Mouse (Mus musculus): ENCODE data around the gene Itgb2. TPM values are rescaled to one million over a fixed set of nuclear protein-coding genes. Genes with fewer than 3 reads are reported as not detected.

Itgb2 gene
- polyA plus RNA-seq, 1 experiment from 2014 or later: 121 TPM

- peak; percentile 5 for DNase-seq (ENCODE audit: low spot score)
Measured at GRCm38 (mm10) chr10:77516379-77516951, 13.6 kb upstream of the Itgb2 start.

DNA sequence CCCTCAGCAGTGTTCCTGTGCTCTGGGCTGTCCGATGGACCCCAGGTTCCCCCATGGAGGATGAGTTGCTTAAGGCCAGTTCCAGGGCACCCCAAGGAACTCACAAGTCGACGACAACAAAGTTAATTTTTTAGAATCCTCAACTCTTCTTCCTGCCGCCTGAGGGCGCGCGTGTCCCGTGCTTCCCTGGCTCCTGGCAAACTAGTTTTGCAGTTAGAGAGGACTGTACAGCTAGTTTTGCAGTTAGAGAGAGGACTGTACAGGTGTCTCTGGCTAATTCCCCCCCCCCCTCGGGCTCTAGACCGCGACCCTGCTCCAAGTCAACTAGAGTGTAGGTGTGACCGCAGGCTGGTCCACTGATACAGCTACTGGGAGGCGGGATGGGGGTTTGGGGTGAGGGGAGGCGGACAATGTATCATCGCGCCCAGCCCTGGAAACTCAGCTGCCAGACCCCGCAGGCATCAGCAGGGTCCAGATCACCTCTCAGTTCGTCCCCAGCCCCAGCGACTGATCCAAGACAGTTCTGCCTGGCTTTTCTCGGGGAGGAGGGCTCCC lies 12.9 kb upstream of the Itgb2 start:
- DNase-seq (ENCODE audit: low spot score): peak; percentile 83

- no peak for DNase-seq (ENCODE audit: low spot score)
Measured at GRCm38 (mm10) chr10:77517801-77518200, 12.3 kb upstream of the Itgb2 start.

- no peak for DNase-seq (ENCODE audit: low spot score)
Measured at GRCm38 (mm10) chr10:77519191-77519590, 10.9 kb upstream of the Itgb2 start.

- peak; percentile 72 for DNase-seq (ENCODE audit: low spot score)
Measured at GRCm38 (mm10) chr10:77520497-77520896, 9.6 kb upstream of the Itgb2 start.

DNA sequence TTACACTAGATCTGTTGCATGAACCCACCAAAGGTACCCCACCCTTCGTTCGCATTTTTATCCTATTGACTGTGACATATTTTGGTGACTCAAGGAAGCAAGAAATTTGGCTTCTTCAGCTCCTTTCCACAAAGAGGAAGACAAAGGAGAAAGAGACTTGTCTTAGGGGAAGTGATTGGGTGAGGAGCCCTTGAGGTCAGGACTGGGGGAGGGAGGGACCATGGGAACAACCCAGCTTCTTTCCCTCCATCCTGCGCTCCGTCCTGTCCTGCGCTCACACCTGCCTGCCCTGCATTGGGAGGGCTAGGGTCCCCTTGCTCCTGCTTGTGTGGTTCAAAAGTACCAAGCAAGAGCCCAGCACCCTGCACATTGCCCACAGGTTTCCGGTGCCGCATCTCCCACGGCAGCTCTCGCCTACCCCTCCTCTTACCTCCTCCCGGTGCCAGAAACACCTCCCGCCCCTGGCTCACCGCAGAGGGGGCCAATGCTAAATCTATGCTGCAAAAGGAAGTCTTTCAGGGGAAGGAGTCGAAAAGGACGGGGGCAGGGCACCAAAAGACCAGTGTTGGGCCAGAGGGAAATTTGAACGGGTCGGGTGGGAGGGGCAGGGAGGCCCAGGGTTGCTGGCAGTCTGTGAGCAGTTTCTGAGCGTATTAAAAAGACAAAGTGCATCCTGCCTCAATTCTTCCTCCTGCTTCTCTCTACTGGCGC lies 7.9 kb upstream of the Itgb2 start:
- DNase-seq (ENCODE audit: low spot score): peak; percentile 82

DNA sequence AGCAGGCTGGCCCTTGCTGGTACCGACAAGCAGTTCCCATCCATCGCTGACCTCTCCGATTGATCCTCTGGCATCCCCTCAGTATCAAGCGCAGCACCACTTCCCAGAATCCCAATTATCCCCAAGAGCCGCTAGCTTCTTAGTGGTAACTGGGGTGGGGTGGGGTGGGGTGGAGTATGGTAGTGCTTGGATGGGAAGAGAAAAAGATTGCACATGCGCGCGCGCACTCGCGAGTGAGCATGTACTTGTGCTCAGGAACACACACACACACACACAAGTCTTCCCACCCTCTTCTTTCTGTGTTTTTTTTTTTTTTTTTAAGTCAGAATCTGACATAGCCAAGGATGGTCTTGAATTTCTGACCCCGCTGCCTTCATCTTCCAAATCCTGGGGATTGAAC lies 7.3 kb upstream of the Itgb2 start:
- DNase-seq (ENCODE audit: low spot score): no peak

DNA sequence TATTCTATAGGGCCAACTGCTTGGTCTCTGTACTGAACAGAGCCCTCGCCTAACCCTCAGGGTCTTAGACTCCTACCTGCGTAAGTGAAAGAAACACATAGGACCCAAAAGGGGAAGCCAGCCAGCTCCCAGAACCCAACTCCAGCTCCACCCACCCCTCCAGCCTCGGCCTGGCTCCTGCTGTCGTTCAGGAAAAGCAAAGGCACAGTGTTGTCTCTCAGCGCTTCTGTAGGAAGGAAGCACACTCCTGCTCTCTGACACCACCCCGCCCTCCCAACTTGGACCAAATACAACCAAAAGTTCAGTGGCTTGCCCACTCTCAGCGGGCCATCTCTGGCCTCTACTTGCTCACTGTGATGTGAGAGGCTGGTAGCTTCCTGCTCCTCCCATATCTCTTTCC lies 6.7 kb upstream of the Itgb2 start:
- no peak for DNase-seq (ENCODE audit: low spot score)

GRCm38 (mm10) chr10:77526488-77526887 lies 3.6 kb upstream of the Itgb2 start:
- no peak for DNase-seq (ENCODE audit: low spot score)

- DNase-seq (ENCODE audit: low spot score): no peak
Measured at GRCm38 (mm10) chr10:77528634-77529033, 1.4 kb upstream of the Itgb2 start.

GRCm38 (mm10) chr10:77531026-77532019 lies 1.3 kb downstream of the Itgb2 start:
- peak; percentile 58 for DNase-seq (ENCODE audit: low spot score)

DNA sequence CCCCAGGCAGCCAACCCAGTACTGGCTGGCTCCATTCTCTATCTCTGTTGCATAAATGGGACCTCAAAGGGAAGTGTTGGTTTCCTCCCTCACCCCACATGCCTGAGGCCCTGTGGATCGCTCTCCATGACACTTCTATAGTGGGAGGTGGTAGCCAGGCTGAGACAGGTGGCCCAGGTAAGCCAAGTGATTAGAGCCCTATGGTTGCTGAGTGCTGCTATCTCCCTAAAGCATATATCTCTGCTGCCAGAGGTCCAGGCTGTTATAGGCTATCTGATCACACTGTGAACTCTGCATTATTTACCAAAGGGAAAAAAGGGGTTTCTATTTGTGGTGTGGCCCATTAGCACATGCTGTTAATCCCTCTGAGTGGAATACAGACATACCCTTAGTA lies 2.0 kb downstream of the Itgb2 start:
- no peak for DNase-seq (ENCODE audit: low spot score)

GRCm38 (mm10) chr10:77536727-77537126 lies 6.7 kb downstream of the Itgb2 start:
- peak; percentile 45 for DNase-seq (ENCODE audit: low spot score)

GRCm38 (mm10) chr10:77537215-77538209 lies 7.5 kb downstream of the Itgb2 start:
- peak; percentile 68 for DNase-seq (ENCODE audit: low spot score)

- DNase-seq (ENCODE audit: low spot score): no peak
Measured at GRCm38 (mm10) chr10:77539320-77539945, 9.4 kb downstream of the Itgb2 start.

DNA sequence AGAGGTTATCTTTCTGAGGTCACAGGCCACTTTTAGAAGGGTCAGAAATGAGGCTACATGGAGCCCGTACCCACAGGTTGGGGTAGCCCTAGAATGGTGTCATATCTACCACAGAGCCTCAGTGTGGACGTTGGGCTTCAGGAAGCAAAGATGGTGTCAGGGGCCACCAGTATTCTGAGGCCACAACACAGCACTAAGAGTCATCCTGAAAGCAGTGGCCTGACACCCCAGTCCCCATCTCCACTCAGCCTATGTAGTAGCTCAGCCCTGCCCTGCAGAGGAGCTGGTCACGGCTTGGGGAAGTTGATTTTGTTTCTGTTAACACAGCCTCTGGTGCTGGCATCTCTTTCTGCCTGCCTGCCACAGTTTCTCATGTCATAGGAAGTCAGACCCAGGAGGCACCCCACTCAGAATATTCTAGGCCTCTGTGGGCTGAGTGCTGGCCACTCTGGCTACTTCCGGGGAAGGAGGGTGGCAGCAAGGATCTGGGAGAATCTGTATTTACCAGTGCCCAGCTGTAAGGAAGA lies 10.6 kb downstream of the Itgb2 start:
- DNase-seq (ENCODE audit: low spot score): no peak

GRCm38 (mm10) chr10:77541864-77542666 lies 12.0 kb downstream of the Itgb2 start:
- DNase-seq (ENCODE audit: low spot score): no peak

DNA sequence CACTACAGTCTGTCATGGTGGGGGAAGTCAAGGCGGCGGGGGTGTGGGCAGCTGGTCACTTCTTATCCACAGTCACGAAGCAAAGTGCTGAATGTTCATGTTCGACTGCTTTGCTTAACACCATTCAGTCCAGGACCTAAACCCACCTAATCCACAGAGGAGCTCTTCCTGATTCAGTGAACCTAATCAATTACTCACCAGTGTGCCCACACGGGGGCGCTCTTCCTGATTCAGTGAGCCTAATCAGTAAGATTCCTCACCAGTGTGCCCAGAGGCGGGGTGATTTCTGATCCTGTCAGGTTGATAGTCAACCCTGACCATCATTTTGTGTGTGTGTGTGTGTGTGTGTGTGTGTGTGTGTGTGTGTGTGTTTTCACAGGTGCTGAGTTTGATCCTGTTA lies 13.2 kb downstream of the Itgb2 start:
- peak; percentile 58 for DNase-seq (ENCODE audit: low spot score)

- no peak for DNase-seq (ENCODE audit: low spot score)
Measured at GRCm38 (mm10) chr10:77544916-77545315, 14.9 kb downstream of the Itgb2 start.

All from thymus, postnatal 0 days (tissue).